Mouse (Mus musculus) left cerebral cortex, postnatal 14 days (tissue): ENCODE measurements around the gene Ssna1. TPM values are rescaled to one million over a fixed set of nuclear protein-coding genes. Genes with fewer than 3 reads are reported as not detected.
A peak's percentile ranks its signal among the peaks of the same experiment; 100 is the strongest.
"Not testable (repeated sequence)": the region's sequence is repeated elsewhere in the genome, so short reads cannot be mapped to it uniquely, and the experiment has no call there.

ENCODE experiments used
- DNase-seq, 2 experiments: peaks; one replicate each; pipeline ENCODE4 v3.0.0; 2021 to 2022; ENCODE audit warnings: low spot score in 2 of 2, mixed read lengths in 1 of 2
- intact Hi-C: fragments of 180-260 bp; cut with DNase I; formaldehyde crosslinking; loops from one replicate; pipeline ENCODE4 v1.15.1; 2025
- total RNA-seq, 2 experiments: library from RNA; stranded (reverse); gene quantifications; 2 replicates each; pipeline ENCODE4 v1.2.3; 2021

Gene Ssna1
- total RNA-seq, 2 experiments from 2014 or later: 70.9 to 72.1 TPM

- no peak for DNase-seq
- intact Hi-C loops: no loop called here
Measured at GRCm38 (mm10) chr2:25264851-25265250, 7.4 kb downstream of the Ssna1 start.

DNA sequence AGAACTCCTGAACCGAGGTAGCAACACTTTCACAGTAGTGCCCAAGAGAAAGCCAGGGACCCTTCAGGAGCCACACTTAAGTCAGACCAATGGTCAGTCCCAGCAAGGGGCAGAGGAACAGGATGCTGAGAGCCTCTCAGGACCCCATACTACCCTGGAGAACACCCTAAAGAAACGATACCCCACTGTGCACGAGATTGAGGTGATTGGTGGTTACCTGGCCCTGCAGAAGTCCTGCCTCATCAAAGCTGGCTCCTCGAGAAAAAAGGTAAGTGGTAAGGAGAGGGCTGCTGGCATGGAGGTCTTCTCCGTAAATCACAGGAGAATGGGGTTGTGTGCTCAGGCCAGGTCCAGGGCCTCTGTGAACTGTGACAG, 8.0 kb downstream of the Ssna1 start:
- no peak for DNase-seq
- intact Hi-C loops: no loop called here

GRCm38 (mm10) chr2:25263623-25264285, 8.5 kb downstream of the Ssna1 start:
- intact Hi-C loops: no loop called here

GRCm38 (mm10) chr2:25262795-25263622, 9.2 kb downstream of the Ssna1 start:
- DNase-seq: no peak
- intact Hi-C loops: no loop called here

More at GRCm38 (mm10) chr2:25263623-25264285, 8.5 kb downstream of the Ssna1 start:
- no peak for DNase-seq

DNA sequence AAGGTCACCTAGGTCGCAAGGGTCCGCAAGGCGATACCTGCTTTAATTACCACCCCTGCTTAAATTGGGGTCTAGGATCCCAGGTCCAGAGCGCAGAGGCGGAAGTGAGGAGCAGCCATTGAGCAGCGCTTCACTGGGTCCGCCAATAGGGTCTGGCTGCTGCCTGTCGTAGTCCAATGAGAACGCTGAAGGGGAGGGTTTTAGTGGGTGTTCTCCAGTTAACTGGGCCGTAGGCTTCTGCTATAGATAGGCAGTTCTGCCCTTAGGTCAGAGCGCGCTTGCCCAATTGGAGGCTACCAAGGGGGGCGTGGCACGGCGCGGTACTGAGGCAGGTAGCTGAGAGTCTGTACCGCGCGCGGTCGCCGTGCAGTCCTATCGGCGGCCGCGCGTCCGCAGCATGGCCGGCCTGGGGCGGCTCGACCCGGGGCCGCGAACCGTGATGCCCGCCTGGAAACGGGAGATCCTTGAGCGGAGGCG, 9.9 kb downstream of the Ssna1 start, which contains the start of gene Tprn:
Gene Tprn (plus strand): TSS at position 328 of the 477 bp plus-strand sequence.
- DNase-seq: peak; percentile 95 to 98
- intact Hi-C loops: no loop called here

DNA sequence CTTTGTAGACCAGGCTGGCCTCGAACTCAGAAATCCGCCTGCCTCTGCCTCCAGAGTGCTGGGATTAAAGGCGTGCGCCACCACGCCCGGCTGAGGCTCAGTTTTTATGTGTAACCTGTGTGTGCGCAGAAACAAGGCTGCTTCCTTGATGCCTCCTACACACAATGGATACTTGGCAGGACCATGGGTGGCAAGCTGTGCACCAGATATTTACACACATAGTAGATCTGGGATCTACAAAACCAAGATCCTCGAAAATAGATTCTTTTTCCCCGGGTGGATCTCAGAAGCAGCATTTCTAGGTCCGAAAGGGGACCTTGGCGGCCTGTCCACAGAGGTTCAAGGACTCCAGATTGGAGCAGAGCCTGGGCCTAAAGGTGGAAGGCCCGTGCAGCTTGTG, 10.4 kb downstream of the Ssna1 start:
- intact Hi-C loops: no loop called here
- DNase-seq: no peak

DNA sequence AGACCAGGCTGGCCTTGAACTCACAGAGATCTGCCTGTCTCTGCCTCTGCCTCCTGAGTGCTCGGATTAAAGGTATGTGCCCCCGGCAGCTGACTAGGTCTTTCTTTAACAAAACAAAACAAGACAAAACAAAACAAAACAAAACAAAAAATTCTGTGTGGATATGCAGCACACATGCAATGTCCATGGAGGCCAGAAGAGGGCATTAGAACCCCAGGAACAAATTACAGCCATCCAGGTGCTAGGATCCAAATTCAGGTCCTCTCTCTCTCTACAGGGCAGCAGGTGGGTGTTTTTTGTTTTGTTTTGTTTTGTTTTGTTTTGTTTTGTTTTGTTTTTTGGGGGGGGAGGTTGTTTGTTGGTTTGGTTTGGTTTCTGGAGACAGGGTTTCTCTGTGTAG, 13.4 kb downstream of the Ssna1 start:
- intact Hi-C loops: loop anchor here (5.0 kb wide), 1 partner anchor 67 kb away; no protein-coding TSS in a partner anchor
- DNase-seq: no peak

DNA sequence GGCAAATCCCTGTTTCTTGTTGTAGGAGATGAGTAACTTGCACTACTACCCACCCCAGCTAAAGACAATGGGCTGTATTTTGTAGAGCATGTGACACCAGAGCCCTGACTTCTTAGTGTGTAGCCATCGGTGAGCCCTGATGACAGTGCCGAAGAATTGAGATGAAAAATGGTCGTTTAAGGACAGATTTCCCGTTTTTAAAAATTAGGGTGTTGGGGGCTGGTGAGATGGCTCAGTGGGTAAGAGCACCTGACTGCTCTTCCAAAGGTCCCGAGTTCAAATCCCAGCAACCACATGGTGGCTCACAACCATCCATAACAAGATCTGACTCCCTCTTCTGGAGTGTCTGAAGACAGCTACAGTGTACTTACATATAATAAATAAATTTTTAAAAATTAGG, 15.0 kb downstream of the Ssna1 start:
- intact Hi-C loops: loop anchor here (5.0 kb wide), 1 partner anchor 65 kb away; no protein-coding TSS in a partner anchor
- DNase-seq: not testable (repeated sequence)

DNA sequence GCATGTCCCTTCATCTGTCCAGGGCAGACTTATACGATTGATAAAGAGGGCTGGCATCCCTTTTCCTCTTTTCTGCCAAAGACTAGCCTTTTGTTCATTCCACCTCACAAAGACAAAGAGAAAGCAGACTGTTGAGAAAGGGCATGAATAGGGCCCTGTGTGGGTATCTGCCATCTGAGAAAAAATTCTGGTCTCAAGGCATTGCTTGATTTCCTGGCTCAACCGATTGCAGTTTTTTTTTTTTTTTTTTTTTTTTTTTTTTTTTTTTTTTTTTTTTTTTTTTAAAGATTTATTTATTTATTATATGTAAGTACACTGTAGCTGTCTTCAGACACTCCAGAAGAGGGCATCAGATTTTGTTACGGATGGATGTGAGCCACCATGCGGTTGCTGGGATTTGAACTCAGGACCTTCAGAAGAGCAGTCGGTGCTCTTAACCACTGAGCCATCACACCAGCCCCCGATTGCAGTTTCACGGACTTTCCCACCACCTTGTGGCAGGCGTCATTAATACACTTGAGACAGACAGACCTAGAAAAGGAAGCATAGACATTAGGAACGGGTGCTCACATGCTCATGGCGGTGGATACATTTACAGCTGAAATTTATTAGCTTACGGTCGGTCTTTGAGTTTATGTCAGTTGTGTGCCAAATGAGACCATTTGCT, 15.7 kb downstream of the Ssna1 start:
- intact Hi-C loops: loop anchor here (5.0 kb wide), 1 partner anchor 64 kb away; no protein-coding TSS in a partner anchor
- DNase-seq: peak in 1 of 2 experiments; percentile 44

GRCm38 (mm10) chr2:25255284-25255779, 16.9 kb downstream of the Ssna1 start, which contains the start of gene Tmem203:
TSS of gene Tmem203 (plus strand) at chr2:25255439.
- intact Hi-C loops: loop anchor here (5.0 kb wide), 1 partner anchor 63 kb away; no protein-coding TSS in a partner anchor
- peak; percentile 85 to 88 for DNase-seq

GRCm38 (mm10) chr2:25252331-25252730, 19.9 kb downstream of the Ssna1 start:
- no peak for DNase-seq

DNA sequence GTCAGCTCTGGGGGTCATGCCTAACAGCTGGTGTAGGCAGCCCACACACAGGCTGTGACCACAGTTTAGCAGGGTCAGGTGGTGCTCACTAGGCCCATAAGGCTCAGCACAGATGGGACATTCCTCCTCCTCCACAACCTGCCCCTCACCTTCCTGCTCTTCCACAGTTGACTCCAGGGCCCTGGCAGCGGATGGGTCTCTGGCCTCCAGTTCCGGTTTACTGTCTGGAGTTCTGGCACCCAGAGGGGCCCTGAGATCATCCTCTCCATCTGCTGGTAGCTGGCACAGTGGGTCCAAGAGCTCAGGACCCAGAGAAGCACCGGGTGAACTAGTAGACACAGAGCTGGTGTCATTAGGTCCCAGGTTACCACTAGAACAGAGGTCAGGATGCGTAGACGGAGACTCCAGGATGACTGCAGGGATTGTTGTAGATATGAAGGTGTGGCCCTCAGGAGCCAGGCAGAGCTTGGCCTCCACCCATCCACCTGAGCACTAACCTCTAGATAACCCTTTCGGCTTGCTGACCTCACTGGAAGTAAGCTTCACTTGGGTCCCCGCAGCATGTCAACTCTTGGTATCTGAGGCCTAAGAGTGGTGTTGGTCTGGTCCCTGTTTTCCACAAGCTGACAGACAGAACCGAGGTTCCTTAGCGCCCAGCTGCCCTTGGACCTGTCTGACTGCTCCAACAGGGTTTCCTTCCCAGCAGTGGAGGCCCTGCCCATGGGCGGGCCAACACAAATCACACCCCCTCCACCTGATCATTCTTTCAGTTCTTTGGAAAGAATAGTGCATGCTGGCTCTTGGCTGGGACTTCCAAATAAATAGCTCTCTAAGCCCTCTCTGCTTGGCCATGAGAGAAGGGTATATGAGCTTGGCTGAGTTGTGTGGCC, 25.8 kb downstream of the Ssna1 start, which contains the start of gene AL732309.1:
Gene AL732309.1 (minus strand): TSS at position 681 of the 890 bp plus-strand sequence.
- intact Hi-C loops: no loop called here
- DNase-seq: no peak

More at GRCm38 (mm10) chr2:25252331-25252730, 19.9 kb downstream of the Ssna1 start:
- intact Hi-C loops: no loop called here

DNA sequence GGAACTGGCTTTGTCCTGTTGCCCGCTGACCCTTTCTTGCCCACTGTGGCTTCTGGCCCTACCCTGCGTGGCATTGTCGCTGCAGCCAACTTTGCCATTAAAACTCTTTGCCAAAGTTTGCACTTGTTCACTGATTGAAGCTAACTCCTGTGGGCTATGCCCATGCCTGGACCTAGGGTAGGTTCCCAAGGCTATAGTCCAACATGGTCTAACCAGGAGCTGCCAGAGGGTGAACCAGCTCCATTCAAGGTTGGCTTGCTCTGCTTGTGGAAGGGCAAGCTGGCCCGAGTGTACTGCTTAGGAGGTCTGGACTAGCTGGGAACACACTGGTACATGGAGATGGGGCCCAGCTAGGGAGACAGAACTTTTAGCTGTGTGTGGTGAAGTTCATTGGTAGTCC, 28.1 kb downstream of the Ssna1 start:
- DNase-seq: no peak
- intact Hi-C loops: no loop called here

GRCm38 (mm10) chr2:25243342-25243741, 28.9 kb downstream of the Ssna1 start:
- DNase-seq: no peak
- intact Hi-C loops: no loop called here

GRCm38 (mm10) chr2:25242101-25242506, 30.1 kb downstream of the Ssna1 start, which contains the start of the genes Rnf208 and Cysrt1:
TSS of gene Rnf208 (plus strand) at chr2:25242255.
TSS of gene Cysrt1 (minus strand) at chr2:25242452.
- intact Hi-C loops: no loop called here

GRCm38 (mm10) chr2:25241438-25241775, 30.8 kb downstream of the Ssna1 start:
- intact Hi-C loops: no loop called here
- no peak for DNase-seq

More at GRCm38 (mm10) chr2:25242101-25242506, 30.1 kb downstream of the Ssna1 start, which contains the start of the genes Rnf208 and Cysrt1:
- DNase-seq: peak in 1 of 2 experiments; percentile 59

DNA sequence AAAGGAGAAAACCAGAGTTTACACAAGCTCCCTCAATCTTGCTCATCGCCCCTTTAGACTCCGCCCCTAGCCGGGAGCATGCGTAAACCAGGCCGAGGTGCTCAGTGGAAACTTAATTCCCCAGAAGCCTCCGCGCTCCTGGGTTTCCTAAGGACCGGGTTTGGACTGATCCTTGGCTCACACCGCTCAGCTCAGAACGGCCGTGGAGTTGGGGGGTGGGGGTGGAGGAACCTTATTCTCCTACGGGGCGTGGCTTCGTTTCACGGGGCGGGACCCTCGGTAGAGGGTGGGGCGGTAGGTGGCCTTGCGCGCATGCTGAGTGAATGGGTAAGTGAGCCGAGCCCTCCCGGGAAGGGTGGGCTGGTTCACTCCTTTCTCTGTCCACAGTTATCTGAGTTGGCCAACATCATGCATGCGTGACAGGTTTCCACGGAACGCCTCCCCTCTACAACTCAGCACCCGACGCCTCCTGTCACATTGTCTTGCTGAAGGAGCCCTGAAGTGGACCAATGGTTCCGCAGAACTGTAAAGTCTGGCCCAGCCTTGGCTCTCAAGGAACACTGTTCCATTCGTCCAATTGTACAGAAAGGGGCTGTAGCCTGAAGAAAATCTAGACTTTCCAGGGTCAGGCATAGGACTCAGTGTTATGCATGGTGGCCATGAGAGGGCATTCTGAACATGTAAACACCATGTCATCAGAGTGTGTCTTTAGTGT, 31.4 kb downstream of the Ssna1 start:
- intact Hi-C loops: no loop called here
- DNase-seq: peak; percentile 69 to 75

DNA sequence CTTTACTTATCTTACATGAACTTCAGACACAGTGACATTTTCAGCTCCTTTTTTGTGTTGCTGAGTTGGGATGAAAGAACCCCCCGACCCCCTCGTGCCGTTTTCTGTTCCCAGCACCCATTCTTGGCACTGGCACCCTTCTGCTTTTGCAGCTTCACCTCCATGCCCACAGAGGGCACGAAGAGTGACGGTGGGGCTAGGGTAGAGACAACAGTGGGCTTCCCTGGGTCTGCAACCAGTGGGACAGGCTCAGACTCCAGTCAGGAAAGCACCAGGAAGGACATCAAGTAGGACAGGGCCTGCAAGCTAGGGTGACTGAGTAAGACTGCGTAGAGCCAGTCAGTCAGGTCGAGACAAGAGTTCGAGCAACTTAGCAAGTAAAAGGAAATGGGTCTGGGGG, 31.9 kb downstream of the Ssna1 start:
- no peak for DNase-seq

More for the DNA sequence above, 31.9 kb downstream of the Ssna1 start:
- intact Hi-C loops: no loop called here
